Mouse (Mus musculus) liver, adult 2 months (tissue): ENCODE data around the gene Btn1a1.

Experiments
- CTCF ChIP-seq: fragments of 200-500 bp; IDR thresholded peaks from 2 replicates; pipeline ENCODE4 v1.5.1; 2011; ENCODE audit warnings: low read depth, low read length, control low read depth
- POLR2A ChIP-seq: fragments of 200-500 bp; IDR thresholded peaks from 2 replicates; pipeline ENCODE4 v1.6.1; 2011; ENCODE audit warnings: low read length, control low read depth; ENCODE audit not compliant: insufficient read depth; ENCODE audit errors: extremely low read depth

GRCm38 (mm10) chr13:23503797-23504196 is 38.1 kb upstream of the Btn1a1 start:
- TF ChIP-seq CTCF: no peak
- no peak for TF ChIP-seq POLR2A
